Mouse (Mus musculus) heart, adult 2 months (tissue): Measurements from ENCODE around the gene Olfr649. TPM values are rescaled to one million over a fixed set of nuclear protein-coding genes. Genes with fewer than 3 reads are reported as not detected.

Experiments used
- DNase-seq, 2 experiments: peaks; one replicate each; pipeline ENCODE4 v3.0.0; 2021
- H3K27ac ChIP-seq: fragments of 200-600 bp; 2 replicates; pipeline ENCODE4 v1.8.1; 2022
- H3K27me3 ChIP-seq: fragments of 200-500 bp; 2 replicates; pipeline ENCODE4 v1.6.1; 2012; ENCODE audit warnings: mild to moderate bottlenecking, low read length, inconsistent platforms, mixed read lengths; ENCODE audit not compliant: control insufficient read depth, insufficient read depth
- H3K36me3 ChIP-seq: fragments of 200-500 bp; 2 replicates; pipeline ENCODE4 v1.6.1; 2012; ENCODE audit warnings: low read length, inconsistent platforms; ENCODE audit not compliant: control insufficient read depth, insufficient read depth
- H3K4me1 ChIP-seq: fragments of 200-500 bp; 2 replicates; pipeline ENCODE4 v1.6.1; 2011; ENCODE audit warnings: low read length; ENCODE audit not compliant: control insufficient read depth, insufficient read depth
- H3K4me3 ChIP-seq: fragments of 200-600 bp; 2 replicates; pipeline ENCODE4 v1.8.1; 2022
- H3K79me2 ChIP-seq: fragments of 200-500 bp; replicated peaks from 2 replicates; pipeline ENCODE4 v1.6.1; 2012; ENCODE audit warnings: mild to moderate bottlenecking, inconsistent platforms, low read length, moderate library complexity, mixed read lengths; ENCODE audit not compliant: control insufficient read depth, insufficient read depth
- H3K9ac ChIP-seq: fragments of 200-500 bp; 2 replicates; pipeline ENCODE4 v1.6.1; 2012; ENCODE audit warnings: low read depth, mild to moderate bottlenecking, control low read depth, inconsistent platforms, low read length, mixed read lengths
- CTCF ChIP-seq: fragments of 200-600 bp; IDR thresholded peaks from 2 replicates; pipeline ENCODE4 v1.8.1; 2022; ENCODE audit warnings: antibody characterized with exemption, mild to moderate bottlenecking, moderate library complexity
- EP300 ChIP-seq: fragments of 200-500 bp; IDR thresholded peaks from 2 replicates; pipeline ENCODE4 v1.6.1; 2011; ENCODE audit warnings: low read depth, low read length, control low read depth; ENCODE audit not compliant: insufficient read depth
- POLR2A ChIP-seq: fragments of 200-500 bp; IDR thresholded peaks from 2 replicates; pipeline ENCODE4 v1.6.1; 2011; ENCODE audit warnings: mild to moderate bottlenecking, low read depth, low read length, control low read depth; ENCODE audit not compliant: insufficient read depth
- WGBS: fragments of 180-500 bp; shearing (Covaris S2); methylation state at CpG from one replicate; pipeline ENCODE4 v1.1.7; 2018; 5-methylcytosine and 5-hydroxymethylcytosine counted together
- intact Hi-C: fragments of 180-260 bp; cut with DNase I; formaldehyde crosslinking; loops from one replicate; pipeline ENCODE4 v1.15.1; 2025
- polyA plus RNA-seq: library from polyadenylated mRNA; depleted of rRNA; stranded (reverse); fragments of >200 nt; gene quantifications from 2 replicates; pipeline ENCODE4 v1.2.3, GENCODE M21; 2012
- total RNA-seq, 2 experiments: library from RNA; stranded (reverse); gene quantifications; 2 replicates each; pipeline ENCODE4 v1.2.3; 2021

Gene Olfr649
- total and polyA plus RNA-seq, 3 experiments = not detected

- H3K4me1 ChIP-seq = no peaks in the 10 kb centered on the region
- 84% methylated on average over 2 of the region's 2 CpGs for WGBS
- no peak within 1 kb of the TSS for H3K9ac ChIP-seq
- no peaks in the 10 kb centered on the region for H3K79me2 ChIP-seq
- no peak within 1 kb of the TSS for H3K4me3 ChIP-seq
- H3K27ac ChIP-seq = no peak within 1 kb of the TSS
- no peaks in the 10 kb centered on the region for H3K36me3 ChIP-seq
- TF ChIP-seq POLR2A = no peak
- no peak for TF ChIP-seq EP300
- TF ChIP-seq CTCF = no peak
- intact Hi-C loops = no loop called here
- no peak for DNase-seq
- H3K27me3 ChIP-seq = no peaks in the 10 kb centered on the region
Measured at GRCm38 (mm10) chr7:104183292-104183691, 12.5 kb downstream of the Olfr649 start, which contains the start of gene Olfr648. Olfr648 (minus strand) TSS chr7:104183392.

GRCm38 (mm10) chr7:104179074-104179473 lies 16.7 kb downstream of the Olfr649 start:
- Histone ChIP-seq H3K27ac (no peak overlapping the region), H3K4me3 (no peak overlapping the region), H3K4me1 (no peaks in the 10 kb centered on the region), H3K79me2 (no peaks in the 10 kb centered on the region), H3K36me3 (no peaks in the 10 kb centered on the region), H3K9ac (no peak overlapping the region), H3K27me3 (no peaks in the 10 kb centered on the region)
- 67% methylated on average over 1 of the region's 1 CpGs for WGBS
- TF ChIP-seq EP300 = no peak
- TF ChIP-seq CTCF = no peak
- TF ChIP-seq POLR2A = no peak
- intact Hi-C loops = no loop called here
- no peak for DNase-seq

GRCm38 (mm10) chr7:104178422-104179054 lies 17.2 kb downstream of the Olfr649 start:
- no peaks in the 10 kb centered on the region for H3K79me2 ChIP-seq
- 58% methylated on average over 5 of the region's 5 CpGs for WGBS
- H3K4me3 ChIP-seq = no peak overlapping the region
- no peaks in the 10 kb centered on the region for H3K27me3 ChIP-seq
- H3K9ac ChIP-seq = no peak overlapping the region
- no peak for TF ChIP-seq CTCF
- no peak overlapping the region for H3K27ac ChIP-seq
- intact Hi-C loops = no loop called here
- no peak for DNase-seq
- no peaks in the 10 kb centered on the region for H3K4me1 ChIP-seq
- H3K36me3 ChIP-seq = no peaks in the 10 kb centered on the region

GRCm38 (mm10) chr7:104175085-104175484 lies 20.7 kb downstream of the Olfr649 start:
- WGBS = 48% methylated on average over 1 of the region's 1 CpGs
- intact Hi-C loops = no loop called here

GRCm38 (mm10) chr7:104169634-104170204 lies 26.1 kb downstream of the Olfr649 start:
- Histone ChIP-seq H3K27me3 (no peaks in the 10 kb centered on the region), H3K79me2 (no peaks in the 10 kb centered on the region), H3K4me1 (no peaks in the 10 kb centered on the region), H3K36me3 (no peaks in the 10 kb centered on the region), H3K27ac (no peak overlapping the region), H3K9ac (no peak overlapping the region), H3K4me3 (no peak overlapping the region)
- no peak for DNase-seq
- intact Hi-C loops = no loop called here
- no peak for TF ChIP-seq CTCF
- 44% methylated on average over 6 of the region's 6 CpGs for WGBS

More at GRCm38 (mm10) chr7:104175085-104175484, 20.7 kb downstream of the Olfr649 start:
- Histone ChIP-seq H3K27ac (no peak overlapping the region), H3K79me2 (no peaks in the 10 kb centered on the region), H3K27me3 (no peaks in the 10 kb centered on the region), H3K4me3 (no peak overlapping the region), H3K9ac (no peak overlapping the region), H3K4me1 (no peaks in the 10 kb centered on the region), H3K36me3 (no peaks in the 10 kb centered on the region)
- DNase-seq = no peak
- no peak for TF ChIP-seq POLR2A
- TF ChIP-seq EP300 = no peak
- TF ChIP-seq CTCF = no peak

- no peak for DNase-seq
- TF ChIP-seq EP300 (no peak), CTCF (no peak)
- 78% methylated on average over 6 of the region's 6 CpGs for WGBS
- no peak overlapping the region for H3K27ac ChIP-seq
- intact Hi-C loops = no loop called here
- no peaks in the 10 kb centered on the region for H3K36me3 ChIP-seq
- H3K4me1 ChIP-seq = no peaks in the 10 kb centered on the region
- no peak overlapping the region for H3K9ac ChIP-seq
- no peaks in the 10 kb centered on the region for H3K79me2 ChIP-seq
- H3K27me3 ChIP-seq = no peaks in the 10 kb centered on the region
- H3K4me3 ChIP-seq = no peak overlapping the region
Measured at GRCm38 (mm10) chr7:104167105-104167504, 28.7 kb downstream of the Olfr649 start.
